Mouse (Mus musculus): Measurements from ENCODE around the gene 1700016C15Rik.

The 1700016C15Rik gene

GRCm38 (mm10) chr1:177729043-177730024 is at the start of gene 1700016C15Rik:
TSS of gene 1700016C15Rik (plus strand) at chr1:177729814.
- no peak for DNase-seq

DNA sequence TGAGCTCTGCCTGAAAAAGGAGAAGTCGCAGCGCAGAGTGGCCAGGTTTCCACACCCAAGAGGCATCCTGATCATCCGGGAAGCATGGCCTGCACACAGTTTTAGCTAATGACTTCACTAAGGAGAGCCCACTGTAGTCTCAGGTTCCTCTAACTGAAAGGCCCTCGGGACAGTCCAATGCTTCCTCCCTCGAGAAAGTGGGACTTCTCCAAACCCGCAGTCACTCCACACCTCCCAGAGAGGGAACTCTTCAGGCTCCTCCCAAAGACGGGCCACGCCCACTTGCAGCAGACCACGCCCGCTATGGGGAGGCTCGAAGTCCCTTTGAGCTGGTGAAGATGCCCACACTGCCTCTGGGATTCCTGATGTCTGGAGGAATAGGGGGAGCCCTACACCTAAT is 48.4 kb upstream of the 1700016C15Rik start:
- DNase-seq, result no peak

- no peak for DNase-seq
Measured at GRCm38 (mm10) chr1:177683931-177684836, 45.4 kb upstream of the 1700016C15Rik start.

DNA sequence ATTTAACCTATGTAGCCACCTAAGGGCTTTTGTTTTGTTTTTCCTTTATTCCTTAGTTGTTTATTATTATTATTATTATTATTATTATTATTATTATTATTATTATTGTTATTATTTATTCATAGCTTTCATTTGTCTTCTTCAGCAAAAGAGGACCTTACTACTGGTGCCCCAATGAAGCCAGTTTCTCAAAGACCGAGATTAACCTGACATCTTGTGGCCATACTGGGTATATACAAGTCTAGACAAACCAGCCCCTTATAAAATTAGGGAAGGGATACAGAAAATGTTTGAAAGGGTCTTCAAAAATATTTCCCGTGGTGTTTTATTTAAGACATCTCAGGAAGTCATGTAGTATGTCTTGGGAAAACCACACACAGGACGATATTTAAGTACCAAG is 44.7 kb upstream of the 1700016C15Rik start:
- peak in 1 of 2 experiments; percentile 24 for DNase-seq

DNA sequence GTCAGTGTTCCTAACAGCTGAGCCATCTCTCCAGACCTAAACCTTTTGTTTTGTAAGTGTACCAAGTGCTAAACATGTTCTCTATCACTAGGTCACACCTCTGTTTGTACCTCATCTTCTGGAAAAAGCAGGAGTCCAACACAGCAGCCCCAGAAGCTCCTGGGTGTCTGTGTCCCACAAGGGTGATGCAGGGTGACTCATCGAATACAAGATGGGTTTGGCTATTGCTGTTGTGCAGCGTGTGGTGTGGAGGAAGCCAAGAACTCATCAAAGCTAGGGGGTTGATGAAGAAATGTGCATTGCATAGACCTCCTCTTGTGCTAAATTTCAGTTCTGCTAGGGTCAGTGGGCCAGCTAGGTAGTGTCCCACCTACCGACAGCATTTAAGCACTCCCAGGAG is 43.5 kb upstream of the 1700016C15Rik start:
- no peak for DNase-seq

- peak; percentile 49 to 62 for DNase-seq
Measured at GRCm38 (mm10) chr1:177686982-177687381, 42.6 kb upstream of the 1700016C15Rik start.

DNA sequence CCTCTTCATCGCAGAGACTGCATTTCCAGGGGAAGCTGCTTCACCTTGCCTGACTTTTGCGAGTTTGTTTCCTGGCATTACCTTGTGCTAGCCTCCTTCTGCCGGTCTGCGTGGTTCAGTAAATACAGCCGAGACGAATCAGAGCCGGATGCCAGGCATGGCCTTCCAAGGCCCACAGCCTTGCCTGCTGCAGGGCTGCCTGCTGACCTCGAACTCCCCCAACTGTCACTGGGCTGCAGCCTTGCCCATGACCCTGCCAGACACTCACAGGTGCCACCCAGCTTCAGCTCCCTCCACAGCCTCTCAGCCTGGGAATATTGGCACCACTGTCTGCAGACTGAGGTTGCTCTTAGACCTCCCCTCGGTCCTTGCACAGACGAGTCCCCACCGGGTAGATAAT is 37.1 kb upstream of the 1700016C15Rik start:
- no peak for DNase-seq

DNA sequence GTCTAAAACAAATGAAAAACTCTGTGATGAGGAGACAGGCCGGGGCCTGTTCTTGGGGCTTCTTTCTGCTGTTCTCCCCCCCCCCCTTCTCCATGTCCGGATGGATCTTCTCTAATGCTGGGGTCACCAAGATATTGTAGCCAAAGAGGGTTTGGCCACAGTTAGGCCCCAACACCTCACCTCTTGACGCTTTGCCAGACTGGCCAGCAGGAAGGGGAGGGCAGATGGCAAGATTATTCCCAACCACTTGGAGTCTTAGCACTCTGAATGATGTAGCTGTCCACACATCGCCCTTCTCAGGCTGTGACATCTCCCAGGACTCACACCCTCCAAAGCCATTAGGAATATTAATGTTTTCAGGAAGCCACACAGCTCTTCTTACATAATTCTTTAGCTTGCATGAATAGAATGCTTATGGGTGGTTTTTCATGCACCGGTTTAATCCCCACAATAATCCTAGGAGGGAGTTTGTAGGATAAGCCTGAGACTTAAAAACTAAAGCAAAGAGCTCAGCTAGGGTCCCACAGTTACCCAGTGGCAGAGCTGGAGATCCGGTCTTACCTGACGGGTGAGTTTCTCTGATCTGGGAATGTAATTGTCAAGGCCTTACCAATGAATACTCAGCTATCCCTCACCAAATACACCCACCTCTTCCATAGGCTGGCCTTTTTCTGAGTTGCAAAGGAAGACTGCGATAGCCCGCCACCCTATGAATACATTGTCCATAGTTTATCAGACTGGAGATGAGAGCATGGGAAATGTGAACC is 35.9 kb upstream of the 1700016C15Rik start:
- DNase-seq, result no peak

DNA sequence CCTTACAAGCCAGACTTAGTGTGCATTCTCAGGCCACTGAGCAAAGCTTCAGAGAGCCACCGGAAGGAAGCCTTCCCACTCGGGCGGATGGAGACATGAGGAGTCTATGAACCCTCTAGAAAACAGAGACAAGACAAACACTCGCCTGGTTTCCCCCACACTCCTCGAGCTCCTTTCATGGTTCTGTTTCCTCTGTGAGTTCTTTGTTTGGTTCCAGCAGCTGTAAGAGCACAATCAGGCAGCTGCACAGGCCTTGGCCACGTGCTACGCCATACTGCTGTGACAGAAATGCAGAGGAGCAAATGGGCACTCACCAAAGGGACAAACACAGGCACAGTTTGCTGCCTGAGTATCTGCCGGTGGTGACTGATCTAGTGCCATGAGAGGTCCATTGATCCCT is 29.1 kb upstream of the 1700016C15Rik start:
- no peak for DNase-seq

GRCm38 (mm10) chr1:177702481-177703146 is 27.0 kb upstream of the 1700016C15Rik start:
- peak; percentile 67 to 75 for DNase-seq

GRCm38 (mm10) chr1:177703147-177703807 is 26.3 kb upstream of the 1700016C15Rik start:
- no peak for DNase-seq

DNA sequence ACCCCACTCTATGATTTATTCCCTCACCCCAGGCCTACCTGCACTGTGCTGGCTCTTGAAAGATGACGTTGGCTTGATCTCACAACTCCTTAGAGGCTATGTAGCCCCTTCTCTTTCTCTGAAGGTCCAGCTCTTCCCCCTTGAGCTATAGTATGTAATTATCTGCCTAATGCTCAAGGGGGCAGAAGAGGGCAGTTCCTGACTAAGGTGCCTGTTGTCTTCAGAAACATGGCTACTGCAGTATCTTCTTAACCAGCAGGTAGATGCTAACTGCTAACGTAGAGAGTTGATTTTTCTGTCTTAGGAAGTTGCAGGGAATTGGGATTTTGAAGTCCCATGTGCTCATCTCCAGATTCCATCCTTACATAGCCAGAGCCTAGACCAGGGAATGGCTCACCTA is 24.4 kb upstream of the 1700016C15Rik start:
- no peak for DNase-seq

DNA sequence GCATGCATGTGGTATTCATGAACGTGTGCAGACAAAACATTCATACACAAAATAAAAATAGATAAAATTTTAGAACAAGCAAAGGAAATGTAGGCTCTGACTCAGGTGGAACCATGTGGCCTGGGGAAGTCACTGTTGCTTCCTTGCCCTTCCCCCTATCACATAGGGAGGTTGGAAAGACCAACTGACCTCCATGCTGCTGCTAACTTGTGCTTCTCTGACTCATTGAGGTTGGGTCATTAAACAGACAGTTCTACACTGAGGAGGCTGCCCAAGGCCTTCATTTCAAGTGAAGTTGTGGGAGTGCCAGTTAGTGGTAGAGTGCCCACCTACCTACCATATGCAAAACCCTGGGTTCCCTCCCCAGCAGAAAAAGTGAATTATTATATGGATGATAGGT is 22.0 kb upstream of the 1700016C15Rik start:
- DNase-seq, result no peak

GRCm38 (mm10) chr1:177708583-177709055 is 21.0 kb upstream of the 1700016C15Rik start:
- DNase-seq, result no peak

DNA sequence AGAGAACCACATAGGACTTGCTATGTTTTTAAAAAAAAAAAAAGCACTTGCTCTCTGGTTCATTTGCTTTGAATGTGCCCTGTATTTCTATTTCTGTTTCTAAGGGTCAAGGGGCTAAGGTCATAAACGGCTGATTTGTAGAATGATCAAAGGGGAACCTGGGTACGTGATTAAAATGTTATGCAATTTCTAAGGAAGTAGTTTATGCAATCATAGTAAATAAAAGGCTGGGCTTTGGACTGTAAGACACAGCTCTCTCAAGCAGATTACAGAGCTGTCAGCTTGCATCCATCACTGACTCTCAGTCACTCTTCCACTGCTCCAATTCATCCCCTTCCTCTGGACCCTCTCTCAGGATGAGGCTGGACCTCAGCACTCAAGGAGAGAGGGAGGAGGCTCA is 18.6 kb upstream of the 1700016C15Rik start:
- no peak for DNase-seq

DNA sequence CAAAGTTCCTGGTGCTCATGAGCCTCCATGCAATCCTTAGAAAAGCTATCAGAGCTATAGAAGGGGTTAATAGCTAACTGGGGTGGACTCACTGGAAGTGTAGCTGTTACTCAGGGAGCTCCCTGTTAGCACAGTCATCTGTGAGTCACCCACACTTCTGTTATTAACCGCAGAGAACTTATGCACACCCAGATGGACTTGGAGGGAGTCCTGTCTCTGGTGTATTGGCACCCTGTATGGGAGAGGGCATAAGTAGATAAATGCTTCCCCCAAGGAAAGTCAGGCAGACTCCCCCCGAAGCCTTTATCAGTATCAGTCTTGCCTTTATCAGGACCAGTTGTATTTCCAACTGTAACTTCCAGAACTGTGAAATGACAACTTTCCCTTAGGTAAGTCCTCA is 18.2 kb upstream of the 1700016C15Rik start:
- no peak for DNase-seq

DNA sequence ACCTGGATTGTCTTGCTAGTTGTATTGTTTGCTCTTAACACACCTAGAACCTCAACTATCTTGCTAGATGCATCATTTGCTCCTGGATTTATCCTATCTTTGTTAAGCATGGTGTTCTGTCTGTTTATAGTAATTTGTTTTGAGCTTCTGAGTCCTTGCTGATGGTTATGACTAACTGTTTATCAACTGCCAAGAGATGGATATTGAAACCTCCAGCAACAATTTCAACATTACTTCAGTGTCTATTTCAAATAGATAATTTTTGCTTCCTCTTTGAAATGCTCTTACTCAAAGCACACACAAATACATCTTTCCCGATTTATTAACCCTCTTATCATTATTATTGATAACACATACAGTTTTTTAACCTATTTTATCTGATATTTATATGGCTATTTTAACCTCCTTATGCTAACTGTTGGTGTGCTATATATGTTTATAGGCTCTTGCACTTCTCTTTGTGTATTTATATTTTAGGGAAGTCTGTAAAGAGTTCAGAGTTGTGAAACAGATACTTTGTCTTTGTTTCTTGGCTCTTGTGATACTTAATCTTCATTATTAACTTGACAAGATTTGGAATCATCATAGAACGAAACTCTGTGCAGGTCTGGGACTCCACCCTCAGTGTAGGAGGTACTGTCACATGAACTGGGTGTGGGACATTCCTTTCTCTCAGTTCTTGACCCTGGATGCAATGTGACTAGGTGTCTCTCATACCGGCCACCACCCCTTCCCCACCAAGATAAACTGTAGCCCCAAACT is 15.8 kb upstream of the 1700016C15Rik start:
- no peak for DNase-seq

- no peak for DNase-seq
Measured at GRCm38 (mm10) chr1:177714397-177715012, 15.1 kb upstream of the 1700016C15Rik start.

- DNase-seq, result no peak
Measured at GRCm38 (mm10) chr1:177716448-177716847, 13.2 kb upstream of the 1700016C15Rik start.

All from kidney, postnatal 25 days (tissue).